Mouse (Mus musculus): ENCODE measurements around the gene Cstl1. TPM values are rescaled to one million over a fixed set of nuclear protein-coding genes. Genes with fewer than 3 reads are reported as not detected.
"Not testable (repeated sequence)": the region's sequence is repeated elsewhere in the genome, so short reads cannot be mapped to it uniquely, and the experiment has no call there.

Gene Cstl1
- polyA plus RNA-seq, 1 experiment = 0.40 TPM

GRCm38 (mm10) chr2:148743846-148744407 is 6.2 kb upstream of the Cstl1 start:
- no peak overlapping the region for H3K4me3 ChIP-seq (ENCODE audit: insufficient read depth, low read length)
- peaks cover 4% of the 10 kb centered on the region for H3K4me1 ChIP-seq (ENCODE audit: control insufficient read depth, insufficient read depth, low read length)
- no peak for TF ChIP-seq CTCF (IDR thresholded peaks at IDR 0.05; ENCODE audit: extremely low read depth, insufficient read depth, low read length)
- no peak for TF ChIP-seq POLR2A (IDR thresholded peaks at IDR 0.05; ENCODE audit: extremely low read depth, insufficient read depth, low read length)
- no peak overlapping the region for H3K27ac ChIP-seq (ENCODE audit: insufficient read depth, low read length)

- TF ChIP-seq CTCF (IDR thresholded peaks at IDR 0.05; ENCODE audit: extremely low read depth, insufficient read depth, low read length) = peak; percentile 44; the same call in 1 of the 2 replicates
- no peak for TF ChIP-seq POLR2A (IDR thresholded peaks at IDR 0.05; ENCODE audit: extremely low read depth, insufficient read depth, low read length)
- Histone ChIP-seq H3K4me3 (ENCODE audit: insufficient read depth, low read length) (peak overlapping the region; percentile 21; the same call in 1 of the 2 replicates), H3K27ac (ENCODE audit: insufficient read depth, low read length) (no peak overlapping the region), H3K4me1 (ENCODE audit: control insufficient read depth, insufficient read depth, low read length) (no peaks in the 10 kb centered on the region)
Observed at GRCm38 (mm10) chr2:148751893-148752813, 2.0 kb downstream of the Cstl1 start.

- no peak overlapping the region for H3K4me3 ChIP-seq (ENCODE audit: insufficient read depth, low read length)
- TF ChIP-seq POLR2A (IDR thresholded peaks at IDR 0.05; ENCODE audit: extremely low read depth, insufficient read depth, low read length) (no peak), CTCF (IDR thresholded peaks at IDR 0.05; ENCODE audit: extremely low read depth, insufficient read depth, low read length) (no peak)
- H3K4me1 ChIP-seq (ENCODE audit: control insufficient read depth, insufficient read depth, low read length) = no peaks in the 10 kb centered on the region
- H3K27ac ChIP-seq (ENCODE audit: insufficient read depth, low read length) = no peak overlapping the region
Observed at GRCm38 (mm10) chr2:148754310-148754846, 4.2 kb downstream of the Cstl1 start.

- TF ChIP-seq CTCF (IDR thresholded peaks at IDR 0.05; ENCODE audit: extremely low read depth, insufficient read depth, low read length) (no peak), POLR2A (IDR thresholded peaks at IDR 0.05; ENCODE audit: extremely low read depth, insufficient read depth, low read length) (no peak)
- Histone ChIP-seq H3K4me1 (ENCODE audit: control insufficient read depth, insufficient read depth, low read length) (no peaks in the 10 kb centered on the region), H3K27ac (ENCODE audit: insufficient read depth, low read length) (no peak overlapping the region), H3K4me3 (ENCODE audit: insufficient read depth, low read length) (no peak overlapping the region)
Observed at GRCm38 (mm10) chr2:148763648-148764388, 13.7 kb downstream of the Cstl1 start.

GRCm38 (mm10) chr2:148771397-148771796 is 21.2 kb downstream of the Cstl1 start, which contains the start of gene Cst11:
Cst11 (minus strand) TSS chr2:148771497.
- H3K4me1 ChIP-seq (ENCODE audit: control insufficient read depth, insufficient read depth, low read length); H3K4me3 ChIP-seq (ENCODE audit: insufficient read depth, low read length); H3K27ac ChIP-seq (ENCODE audit: insufficient read depth, low read length): not testable (repeated sequence)

- Histone ChIP-seq H3K27ac (ENCODE audit: insufficient read depth, low read length) (no peak within 1 kb of the TSS), H3K4me1 (ENCODE audit: control insufficient read depth, insufficient read depth, low read length) (no peaks in the 10 kb centered on the region), H3K4me3 (ENCODE audit: insufficient read depth, low read length) (no peak within 1 kb of the TSS)
- TF ChIP-seq POLR2A (IDR thresholded peaks at IDR 0.05; ENCODE audit: extremely low read depth, insufficient read depth, low read length) = no peak
- no peak for TF ChIP-seq CTCF (IDR thresholded peaks at IDR 0.05; ENCODE audit: extremely low read depth, insufficient read depth, low read length)
Observed at GRCm38 (mm10) chr2:148781709-148782108, 31.6 kb downstream of the Cstl1 start, which contains the start of gene 8030411F24Rik. 8030411F24Rik (plus strand) TSS chr2:148782009.

- no peak within 1 kb of the TSS for H3K4me3 ChIP-seq (ENCODE audit: insufficient read depth, low read length)
- TF ChIP-seq CTCF (IDR thresholded peaks at IDR 0.05; ENCODE audit: extremely low read depth, insufficient read depth, low read length) = no peak
- no peak for TF ChIP-seq POLR2A (IDR thresholded peaks at IDR 0.05; ENCODE audit: extremely low read depth, insufficient read depth, low read length)
Observed at GRCm38 (mm10) chr2:148789142-148789541, 39.0 kb downstream of the Cstl1 start, which contains the start of gene Cst12. Cst12 (plus strand) TSS chr2:148789361.

GRCm38 (mm10) chr2:148798485-148798884 is 48.3 kb downstream of the Cstl1 start, which contains the start of gene Cst8:
Cst8 (plus strand) TSS chr2:148798785.
- Histone ChIP-seq H3K27ac (ENCODE audit: insufficient read depth, low read length) (no peak within 1 kb of the TSS), H3K4me1 (ENCODE audit: control insufficient read depth, insufficient read depth, low read length) (no peaks in the 10 kb centered on the region), H3K4me3 (ENCODE audit: insufficient read depth, low read length) (no peak within 1 kb of the TSS)
- no peak for TF ChIP-seq CTCF (IDR thresholded peaks at IDR 0.05; ENCODE audit: extremely low read depth, insufficient read depth, low read length)
- no peak for TF ChIP-seq POLR2A (IDR thresholded peaks at IDR 0.05; ENCODE audit: extremely low read depth, insufficient read depth, low read length)

More at GRCm38 (mm10) chr2:148789142-148789541, 39.0 kb downstream of the Cstl1 start, which contains the start of gene Cst12:
- H3K27ac ChIP-seq (ENCODE audit: insufficient read depth, low read length) = no peak within 1 kb of the TSS
- H3K4me1 ChIP-seq (ENCODE audit: control insufficient read depth, insufficient read depth, low read length) = no peaks in the 10 kb centered on the region

- TF ChIP-seq CTCF (IDR thresholded peaks at IDR 0.05; ENCODE audit: extremely low read depth, insufficient read depth, low read length) (no peak), POLR2A (IDR thresholded peaks at IDR 0.05; ENCODE audit: extremely low read depth, insufficient read depth, low read length) (no peak)
- Histone ChIP-seq H3K27ac (ENCODE audit: insufficient read depth, low read length) (no peak overlapping the region), H3K4me3 (ENCODE audit: insufficient read depth, low read length) (no peak overlapping the region), H3K4me1 (ENCODE audit: control insufficient read depth, insufficient read depth, low read length) (no peaks in the 10 kb centered on the region)
Observed at GRCm38 (mm10) chr2:148801491-148801921, 51.3 kb downstream of the Cstl1 start.

Other genes starting within 250 kb of the Cstl1 start
- gene Nxt1, start 77.8 kb upstream of the Cstl1 start, polyA plus RNA-seq (2012; rRNA removed) = 22.1 and 22.9 TPM in 2 replicates
- 17.5 and 17.6 TPM in 2 replicates for gene Gzf1, start 69.3 kb upstream of the Cstl1 start, polyA plus RNA-seq (2012; rRNA removed)
- gene Napb, start 17.9 kb upstream of the Cstl1 start, polyA plus RNA-seq (2012; rRNA removed) = 219 and 222 TPM in 2 replicates
- gene Cst11, start 21.1 kb downstream of the Cstl1 start, polyA plus RNA-seq (2012; rRNA removed) = not detected in 2 replicates
- not detected in 2 replicates for gene 8030411F24Rik, start 31.7 kb downstream of the Cstl1 start, polyA plus RNA-seq (2012; rRNA removed)
- gene Cst12, start 39.0 kb downstream of the Cstl1 start, polyA plus RNA-seq (2012; rRNA removed) = not detected in 2 replicates
- not detected in 2 replicates for gene Cst8, start 48.4 kb downstream of the Cstl1 start, polyA plus RNA-seq (2012; rRNA removed)
- gene Cst13, start 69.7 kb downstream of the Cstl1 start, polyA plus RNA-seq (2012; rRNA removed) = not detected in 2 replicates
- gene Cst9, start 84.8 kb downstream of the Cstl1 start, polyA plus RNA-seq (2012; rRNA removed) = not detected in 2 replicates
- not detected in 2 replicates for gene 9230104L09Rik, start 114.7 kb downstream of the Cstl1 start, polyA plus RNA-seq (2012; rRNA removed)
- gene Cst3, start 125.3 kb downstream of the Cstl1 start, polyA plus RNA-seq (2012; rRNA removed) = 4,891 and 5,493 TPM in 2 replicates

Measured in cortical plate, adult 2 months (tissue).